Mouse (Mus musculus) small intestine, adult 2 months (tissue): ENCODE measurements around the gene Gyg.

Experiments used
- CTCF ChIP-seq: fragments of 200-500 bp; IDR thresholded peaks from 2 replicates; pipeline ENCODE4 v1.5.1; 2012; ENCODE audit warnings: low read depth, mild to moderate bottlenecking, control low read depth, inconsistent platforms, low read length, moderate library complexity, mixed read lengths; ENCODE audit not compliant: insufficient replicate concordance, insufficient read length; ENCODE audit errors: extremely low read depth
- POLR2A ChIP-seq: fragments of 200-500 bp; IDR thresholded peaks from 2 replicates; pipeline ENCODE4 v1.6.1; 2012; ENCODE audit warnings: low read depth, mild to moderate bottlenecking, control low read depth, inconsistent platforms, low read length, moderate library complexity

DNA sequence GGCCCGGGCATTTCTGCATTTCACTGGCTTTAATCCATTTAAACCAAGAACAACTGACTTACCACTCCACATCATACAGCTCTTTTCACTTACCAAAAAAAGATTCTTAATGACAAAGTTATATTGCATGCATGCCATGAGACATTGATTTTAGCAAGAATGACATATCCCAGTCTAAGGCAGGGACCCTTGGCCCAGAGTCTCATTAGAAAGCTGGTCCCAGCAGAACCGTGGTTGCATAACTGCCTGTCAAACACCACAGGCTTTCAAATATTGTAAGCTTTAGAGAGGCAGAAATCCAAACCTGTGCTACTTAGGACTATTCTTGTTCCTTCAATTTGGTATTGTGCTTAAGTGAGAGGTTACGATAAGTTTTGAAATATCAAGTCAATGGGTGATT is 11.4 kb downstream of the Gyg start:
- no peak for TF ChIP-seq POLR2A
- TF ChIP-seq CTCF, result no peak
